Mouse (Mus musculus): Measurements from ENCODE around the gene Sgms2.
A peak's percentile ranks its signal among the peaks of the same experiment; 100 is the strongest.

- TF ChIP-seq POLR2A (IDR thresholded peaks at IDR 0.05; ENCODE audit: low read depth, low read length) = no peak
- TF ChIP-seq CTCF (IDR thresholded peaks at IDR 0.05; ENCODE audit: extremely low read depth, insufficient read length, insufficient replicate concordance, low read depth, low read length) = peak; percentile 91
Measured at GRCm38 (mm10) chr3:131320184-131320583, 171.0 kb downstream of the Sgms2 start.
